Mouse (Mus musculus): ENCODE results near the gene Slc25a29. TPM values are rescaled to one million over a fixed set of nuclear protein-coding genes. Genes with fewer than 3 reads are reported as not detected.

Slc25a29 gene
- total and polyA plus RNA-seq, 3 experiments = 1.1 to 2.0 (median 1.5) TPM

- H3K79me2 ChIP-seq (replicated peaks; ENCODE audit: control insufficient read depth, extremely low read depth, insufficient read depth, poor library complexity, severe bottlenecking) = no peaks in the 10 kb centered on the region
- in situ Hi-C loops (cut with MboI; ENCODE audit: low pct_ligation_motif_present, low pct_unique_long_range_greater_than_20kb, low sequenced_read_pairs) = no loop called here
- H3K27me3 ChIP-seq (replicated peaks) = no peaks in the 10 kb centered on the region
- no peak for DNase-seq (ENCODE audit: extremely low read depth)
- H3K27ac ChIP-seq (ENCODE audit: insufficient read depth, low read depth) = no peak overlapping the region
- H3K9me3 ChIP-seq (replicated peaks; ENCODE audit: low read length) = no peaks in the 10 kb centered on the region
- no peak overlapping the region for H3K4me3 ChIP-seq (replicated peaks in 1 of 3; ENCODE audit: low read depth in 2 of 3, low read length in 2 of 3, poor library complexity in 1 of 3)
- H3K4me1 ChIP-seq (ENCODE audit: control insufficient read depth in 1 of 2, insufficient read depth in 2 of 2) = no peaks in the 10 kb centered on the region
- no peak overlapping the region for H3K4me2 ChIP-seq (ENCODE audit: insufficient read depth, low read depth, poor library complexity, severe bottlenecking)
- no peak overlapping the region for H3K9ac ChIP-seq (ENCODE audit: insufficient read depth, low read depth)
- dilution Hi-C loops (cut with MboI; ENCODE audit: extremely low pct_ligation_motif_present, extremely low pct_unique_long_range_greater_than_20kb, low sequenced_read_pairs) = no loop called here
- TF ChIP-seq MYC (IDR thresholded peaks at IDR 0.05; ENCODE audit: low read depth, low read length) = no peak
- TF ChIP-seq CTCF (conservative IDR thresholded peaks at IDR 0.05 in 1 of 2, IDR thresholded peaks at IDR 0.05 in 1 of 2; ENCODE audit: low read depth in 2 of 2, low read length in 2 of 2) = no peak
- TF ChIP-seq JUND (conservative IDR thresholded peaks at IDR 0.05; ENCODE audit: low read depth, low read length) = no peak
- H3K36me3 ChIP-seq (replicated peaks in 1 of 2; ENCODE audit: control insufficient read depth in 1 of 2, insufficient read depth in 1 of 2, low read length in 1 of 2) = peaks cover 84 to 98% of the 10 kb centered on the region in 2 experiments
These were observed 43.5 kb upstream of the Slc25a29 start for GRCm38 (mm10) chr12:108879138-108879537.

GRCm38 (mm10) chr12:108873122-108873521, 37.4 kb upstream of the Slc25a29 start:
- H3K9ac ChIP-seq (ENCODE audit: insufficient read depth, low read depth) = no peak overlapping the region
- no peak overlapping the region for H3K4me2 ChIP-seq (ENCODE audit: insufficient read depth, low read depth, poor library complexity, severe bottlenecking)
- no peak for TF ChIP-seq USF2 (conservative IDR thresholded peaks at IDR 0.05; ENCODE audit: low read depth, low read length)
- no peak for TF ChIP-seq TBP (conservative IDR thresholded peaks at IDR 0.05; ENCODE audit: low read depth, low read length)
- TF ChIP-seq KAT2A (IDR thresholded peaks at IDR 0.05; ENCODE audit: insufficient replicate concordance, low read length) = no peak
- TF ChIP-seq MAFK (IDR thresholded peaks at IDR 0.05; ENCODE audit: insufficient replicate concordance, low read length) = no peak
- TF ChIP-seq MAX (IDR thresholded peaks at IDR 0.05; ENCODE audit: low read length) = no peak
- TF ChIP-seq NRF1 (IDR thresholded peaks at IDR 0.05; ENCODE audit: low read depth, low read length) = no peak
- H3K27me3 ChIP-seq (replicated peaks) = no peaks in the 10 kb centered on the region
- dilution Hi-C loops (cut with MboI; ENCODE audit: extremely low pct_ligation_motif_present, extremely low pct_unique_long_range_greater_than_20kb, low sequenced_read_pairs) (no loop called here), in situ Hi-C loops (cut with MboI; ENCODE audit: low pct_ligation_motif_present, low pct_unique_long_range_greater_than_20kb, low sequenced_read_pairs) (no loop called here)
- no peaks in the 10 kb centered on the region for H3K4me1 ChIP-seq (ENCODE audit: control insufficient read depth in 1 of 2, insufficient read depth in 2 of 2)
- no peaks in the 10 kb centered on the region for H3K79me2 ChIP-seq (replicated peaks; ENCODE audit: control insufficient read depth, extremely low read depth, insufficient read depth, poor library complexity, severe bottlenecking)
- no peak overlapping the region for H3K27ac ChIP-seq (ENCODE audit: insufficient read depth, low read depth)
- DNase-seq (ENCODE audit: extremely low read depth) = no peak
- peaks cover 82 to 96% of the 10 kb centered on the region in 2 experiments for H3K36me3 ChIP-seq (replicated peaks in 1 of 2; ENCODE audit: control insufficient read depth in 1 of 2, insufficient read depth in 1 of 2, low read length in 1 of 2)
- no peak overlapping the region for H3K4me3 ChIP-seq (replicated peaks in 1 of 3; ENCODE audit: low read depth in 2 of 3, low read length in 2 of 3, poor library complexity in 1 of 3)
- no peaks in the 10 kb centered on the region for H3K9me3 ChIP-seq (replicated peaks; ENCODE audit: low read length)

GRCm38 (mm10) chr12:108869575-108869974, 33.9 kb upstream of the Slc25a29 start:
- peaks cover 87 to 96% of the 10 kb centered on the region in 2 experiments for H3K36me3 ChIP-seq (replicated peaks in 1 of 2; ENCODE audit: control insufficient read depth in 1 of 2, insufficient read depth in 1 of 2, low read length in 1 of 2)
- TF ChIP-seq TBP (conservative IDR thresholded peaks at IDR 0.05; ENCODE audit: low read depth, low read length) = no peak
- peak in 1 of 2 experiments; percentile 40; a peak in 2 of 4 replicates for TF ChIP-seq CTCF (conservative IDR thresholded peaks at IDR 0.05 in 1 of 2, IDR thresholded peaks at IDR 0.05 in 1 of 2; ENCODE audit: low read depth in 2 of 2, low read length in 2 of 2)
- TF ChIP-seq USF2 (conservative IDR thresholded peaks at IDR 0.05; ENCODE audit: low read depth, low read length) = no peak
- TF ChIP-seq EP300 (IDR thresholded peaks at IDR 0.05; ENCODE audit: low read length) = no peak
- no peak for TF ChIP-seq ELF1 (IDR thresholded peaks at IDR 0.05; ENCODE audit: low read depth, low read length)
- TF ChIP-seq SMC3 (IDR thresholded peaks at IDR 0.05; ENCODE audit: low read depth, low read length) = peak; percentile 14; the same call in 1 of the 2 replicates
- dilution Hi-C loops (cut with MboI; ENCODE audit: extremely low pct_ligation_motif_present, extremely low pct_unique_long_range_greater_than_20kb, low sequenced_read_pairs) (no loop called here), in situ Hi-C loops (cut with MboI; ENCODE audit: low pct_ligation_motif_present, low pct_unique_long_range_greater_than_20kb, low sequenced_read_pairs) (no loop called here)
- H3K4me3 ChIP-seq (replicated peaks in 1 of 3; ENCODE audit: low read depth in 2 of 3, low read length in 2 of 3, poor library complexity in 1 of 3) = no peak overlapping the region
- H3K9ac ChIP-seq (ENCODE audit: insufficient read depth, low read depth) = no peak overlapping the region
- H3K4me1 ChIP-seq (ENCODE audit: control insufficient read depth in 1 of 2, insufficient read depth in 2 of 2) = no peaks in the 10 kb centered on the region
- no peak overlapping the region for H3K4me2 ChIP-seq (ENCODE audit: insufficient read depth, low read depth, poor library complexity, severe bottlenecking)
- H3K27ac ChIP-seq (ENCODE audit: insufficient read depth, low read depth) = no peak overlapping the region
- peak; percentile 31 for DNase-seq (ENCODE audit: extremely low read depth)
- H3K9me3 ChIP-seq (replicated peaks; ENCODE audit: low read length) = no peaks in the 10 kb centered on the region
- H3K79me2 ChIP-seq (replicated peaks; ENCODE audit: control insufficient read depth, extremely low read depth, insufficient read depth, poor library complexity, severe bottlenecking) = no peaks in the 10 kb centered on the region
- H3K27me3 ChIP-seq (replicated peaks) = no peaks in the 10 kb centered on the region
